Mouse (Mus musculus): Measurements from ENCODE around the gene Hsd17b13.

Hsd17b13 gene

GRCm38 (mm10) chr5:103923755-103924154 is 53.5 kb downstream of the Hsd17b13 start:
- no peak for DNase-seq (ENCODE audit: low spot score)

GRCm38 (mm10) chr5:103923101-103923500 is 54.1 kb downstream of the Hsd17b13 start:
- DNase-seq (ENCODE audit: low spot score), result no peak

- DNase-seq (ENCODE audit: low spot score), result no peak
Measured at GRCm38 (mm10) chr5:103922436-103922835, 54.8 kb downstream of the Hsd17b13 start.

- DNase-seq (ENCODE audit: low spot score), result no peak
Measured at GRCm38 (mm10) chr5:103919497-103919896, 57.7 kb downstream of the Hsd17b13 start.

GRCm38 (mm10) chr5:103918233-103918632 is 59.0 kb downstream of the Hsd17b13 start:
- DNase-seq (ENCODE audit: low spot score), result no peak

- no peak for DNase-seq (ENCODE audit: low spot score)
Measured at GRCm38 (mm10) chr5:103917357-103917895, 59.8 kb downstream of the Hsd17b13 start.

GRCm38 (mm10) chr5:103916595-103917356 is 60.4 kb downstream of the Hsd17b13 start:
- DNase-seq (ENCODE audit: low spot score), result no peak

- DNase-seq (ENCODE audit: low spot score), result no peak
Measured at GRCm38 (mm10) chr5:103914335-103915226, 62.6 kb downstream of the Hsd17b13 start.

- DNase-seq (ENCODE audit: low spot score), result no peak
Measured at GRCm38 (mm10) chr5:103913150-103913549, 64.1 kb downstream of the Hsd17b13 start.

- DNase-seq (ENCODE audit: low spot score), result no peak
Measured at GRCm38 (mm10) chr5:103911555-103911954, 65.7 kb downstream of the Hsd17b13 start.

- DNase-seq (ENCODE audit: low spot score), result peak; percentile 73
Measured at GRCm38 (mm10) chr5:103910748-103911409, 66.3 kb downstream of the Hsd17b13 start, which contains the start of gene Klhl8. Gene Klhl8, minus strand, starts transcription at chr5:103911259.

GRCm38 (mm10) chr5:103910156-103910555 is 67.1 kb downstream of the Hsd17b13 start:
- DNase-seq (ENCODE audit: low spot score), result no peak

GRCm38 (mm10) chr5:103909466-103909865 is 67.7 kb downstream of the Hsd17b13 start:
- DNase-seq (ENCODE audit: low spot score), result no peak

- no peak for DNase-seq (ENCODE audit: low spot score)
Measured at GRCm38 (mm10) chr5:103908851-103909250, 68.4 kb downstream of the Hsd17b13 start.

- no peak for DNase-seq (ENCODE audit: low spot score)
Measured at GRCm38 (mm10) chr5:103907844-103908243, 69.4 kb downstream of the Hsd17b13 start.

GRCm38 (mm10) chr5:103906173-103906572 is 71.0 kb downstream of the Hsd17b13 start:
- DNase-seq (ENCODE audit: low spot score), result no peak

All from spleen, adult 12 weeks (tissue).